Mouse (Mus musculus): ENCODE data around the gene Plpp3. TPM values are rescaled to one million over a fixed set of nuclear protein-coding genes. Genes with fewer than 3 reads are reported as not detected.

Gene Plpp3
- total RNA-seq (2017), result 0.81 and 1.1 TPM in 2 replicates

GRCm38 (mm10) chr4:105157276-105158168, at the start of gene Plpp3:
TSS of gene Plpp3 (plus strand) at chr4:105157347.
- peak; percentile 63 to 73; a peak in 3 of 4 replicates for ATAC-seq (replicated peaks in 1 of 2; ENCODE audit: insufficient read depth in 1 of 2, low FRiP score in 2 of 2, low TSS enrichment in 1 of 2, low read depth in 1 of 2, poor library complexity in 2 of 2, severe bottlenecking in 2 of 2)

- ATAC-seq (replicated peaks in 1 of 2; ENCODE audit: insufficient read depth in 1 of 2, low FRiP score in 2 of 2, low TSS enrichment in 1 of 2, low read depth in 1 of 2, poor library complexity in 2 of 2, severe bottlenecking in 2 of 2), result no peak
Observed at GRCm38 (mm10) chr4:105107943-105108640, 49.1 kb upstream of the Plpp3 start.

GRCm38 (mm10) chr4:105108641-105109198, 48.4 kb upstream of the Plpp3 start:
- ATAC-seq (replicated peaks in 1 of 2; ENCODE audit: insufficient read depth in 1 of 2, low FRiP score in 2 of 2, low TSS enrichment in 1 of 2, low read depth in 1 of 2, poor library complexity in 2 of 2, severe bottlenecking in 2 of 2), result no peak; a peak in 1 of 4 replicates

GRCm38 (mm10) chr4:105109199-105109989, 47.8 kb upstream of the Plpp3 start, which contains the start of gene Prkaa2:
TSS of gene Prkaa2 (minus strand) at chr4:105109890.
- ATAC-seq (replicated peaks in 1 of 2; ENCODE audit: insufficient read depth in 1 of 2, low FRiP score in 2 of 2, low TSS enrichment in 1 of 2, low read depth in 1 of 2, poor library complexity in 2 of 2, severe bottlenecking in 2 of 2), result peak; percentile 61 to 65

- ATAC-seq (replicated peaks in 1 of 2; ENCODE audit: insufficient read depth in 1 of 2, low FRiP score in 2 of 2, low TSS enrichment in 1 of 2, low read depth in 1 of 2, poor library complexity in 2 of 2, severe bottlenecking in 2 of 2), result peak; percentile 27 to 34; a peak in 2 of 4 replicates
Observed at GRCm38 (mm10) chr4:105109990-105110683, 47.0 kb upstream of the Plpp3 start.

GRCm38 (mm10) chr4:105110684-105111035, 46.5 kb upstream of the Plpp3 start:
- ATAC-seq (replicated peaks in 1 of 2; ENCODE audit: insufficient read depth in 1 of 2, low FRiP score in 2 of 2, low TSS enrichment in 1 of 2, low read depth in 1 of 2, poor library complexity in 2 of 2, severe bottlenecking in 2 of 2), result no peak

GRCm38 (mm10) chr4:105111770-105112169, 45.4 kb upstream of the Plpp3 start:
- ATAC-seq (replicated peaks in 1 of 2; ENCODE audit: insufficient read depth in 1 of 2, low FRiP score in 2 of 2, low TSS enrichment in 1 of 2, low read depth in 1 of 2, poor library complexity in 2 of 2, severe bottlenecking in 2 of 2), result no peak

GRCm38 (mm10) chr4:105113042-105113441, 44.1 kb upstream of the Plpp3 start:
- ATAC-seq (replicated peaks in 1 of 2; ENCODE audit: insufficient read depth in 1 of 2, low FRiP score in 2 of 2, low TSS enrichment in 1 of 2, low read depth in 1 of 2, poor library complexity in 2 of 2, severe bottlenecking in 2 of 2), result no peak

GRCm38 (mm10) chr4:105113468-105113867, 43.7 kb upstream of the Plpp3 start:
- no peak for ATAC-seq (replicated peaks in 1 of 2; ENCODE audit: insufficient read depth in 1 of 2, low FRiP score in 2 of 2, low TSS enrichment in 1 of 2, low read depth in 1 of 2, poor library complexity in 2 of 2, severe bottlenecking in 2 of 2)

GRCm38 (mm10) chr4:105121081-105121480, 36.1 kb upstream of the Plpp3 start:
- no peak for ATAC-seq (replicated peaks in 1 of 2; ENCODE audit: insufficient read depth in 1 of 2, low FRiP score in 2 of 2, low TSS enrichment in 1 of 2, low read depth in 1 of 2, poor library complexity in 2 of 2, severe bottlenecking in 2 of 2)

GRCm38 (mm10) chr4:105122429-105122828, 34.7 kb upstream of the Plpp3 start:
- peak; percentile 62 to 81 for ATAC-seq (replicated peaks in 1 of 2; ENCODE audit: insufficient read depth in 1 of 2, low FRiP score in 2 of 2, low TSS enrichment in 1 of 2, low read depth in 1 of 2, poor library complexity in 2 of 2, severe bottlenecking in 2 of 2)

GRCm38 (mm10) chr4:105129212-105129611, 27.9 kb upstream of the Plpp3 start:
- no peak for ATAC-seq (replicated peaks in 1 of 2; ENCODE audit: insufficient read depth in 1 of 2, low FRiP score in 2 of 2, low TSS enrichment in 1 of 2, low read depth in 1 of 2, poor library complexity in 2 of 2, severe bottlenecking in 2 of 2)

GRCm38 (mm10) chr4:105131756-105132314, 25.3 kb upstream of the Plpp3 start:
- no peak for ATAC-seq (replicated peaks in 1 of 2; ENCODE audit: insufficient read depth in 1 of 2, low FRiP score in 2 of 2, low TSS enrichment in 1 of 2, low read depth in 1 of 2, poor library complexity in 2 of 2, severe bottlenecking in 2 of 2)

- ATAC-seq (replicated peaks in 1 of 2; ENCODE audit: insufficient read depth in 1 of 2, low FRiP score in 2 of 2, low TSS enrichment in 1 of 2, low read depth in 1 of 2, poor library complexity in 2 of 2, severe bottlenecking in 2 of 2), result no peak
Observed at GRCm38 (mm10) chr4:105133350-105134050, 23.6 kb upstream of the Plpp3 start.

GRCm38 (mm10) chr4:105149492-105149891, 7.7 kb upstream of the Plpp3 start:
- no peak for ATAC-seq (replicated peaks in 1 of 2; ENCODE audit: insufficient read depth in 1 of 2, low FRiP score in 2 of 2, low TSS enrichment in 1 of 2, low read depth in 1 of 2, poor library complexity in 2 of 2, severe bottlenecking in 2 of 2)
